Mouse (Mus musculus) ES-Bruce4 (cell line): ENCODE measurements at regions not wholly inside any gene's neighbourhood (a gene's known extent, or its start where the extent isn't known, plus 50 kb on each side); places are given as distances from the start of the nearest gene placed in this dataset.

ENCODE experiments used
- H3K27ac ChIP-seq: 2 replicates; pipeline ENCODE4 v1.5.1; 2012; ENCODE audit warnings: low read length, inconsistent platforms; ENCODE audit not compliant: insufficient read depth
- H3K27me3 ChIP-seq: 2 replicates; pipeline ENCODE4 v1.6.1; 2012; ENCODE audit warnings: mild to moderate bottlenecking, low read length, inconsistent platforms; ENCODE audit not compliant: control insufficient read depth, poor library complexity, insufficient read depth, severe bottlenecking
- H3K36me3 ChIP-seq: 2 replicates; pipeline ENCODE4 v1.6.1; 2012; ENCODE audit warnings: inconsistent platforms, mild to moderate bottlenecking, low read length, moderate library complexity; ENCODE audit not compliant: control insufficient read depth, poor library complexity, insufficient read depth, severe bottlenecking
- H3K4me1 ChIP-seq: one replicate; pipeline ENCODE4 v1.8.1; 2011; ENCODE audit warnings: low read length; ENCODE audit not compliant: control insufficient read depth, insufficient read depth
- H3K4me3 ChIP-seq: 2 replicates; pipeline ENCODE4 v1.5.1; 2011; ENCODE audit warnings: low read depth, mild to moderate bottlenecking, low read length
- H3K9ac ChIP-seq: 2 replicates; pipeline ENCODE4 v1.6.1; 2012; ENCODE audit warnings: low read depth, mild to moderate bottlenecking, inconsistent platforms; ENCODE audit not compliant: poor library complexity, severe bottlenecking
- H3K9me3 ChIP-seq: replicated peaks from 2 replicates; pipeline ENCODE4 v1.6.1; 2012; ENCODE audit warnings: mild to moderate bottlenecking, low read length, inconsistent platforms; ENCODE audit not compliant: control insufficient read depth, poor library complexity, insufficient read depth, severe bottlenecking
- CTCF ChIP-seq: IDR thresholded peaks from one replicate; pipeline ENCODE4 v1.8.1; 2011; ENCODE audit warnings: low read depth, low read length
- EP300 ChIP-seq: IDR thresholded peaks from 2 replicates; pipeline ENCODE4 v1.6.1; 2011; ENCODE audit warnings: low read depth, low read length; ENCODE audit not compliant: insufficient read depth
- POLR2A ChIP-seq: IDR thresholded peaks from one replicate; pipeline ENCODE4 v1.8.1; 2011; ENCODE audit warnings: low read length; ENCODE audit not compliant: insufficient read depth

GRCm38 (mm10) chr6:117256099-117256471 lies 87.8 kb downstream of the Cxcl12 start:
- no peaks in the 10 kb centered on the region for H3K36me3 ChIP-seq
- no peak overlapping the region for H3K4me3 ChIP-seq
- H3K4me1 ChIP-seq: no peaks in the 10 kb centered on the region
- H3K27ac ChIP-seq: no peak overlapping the region
- H3K9ac ChIP-seq: no peak overlapping the region
- TF ChIP-seq POLR2A: no peak
- TF ChIP-seq CTCF: no peak
- TF ChIP-seq EP300: no peak
- H3K27me3 ChIP-seq: no peaks in the 10 kb centered on the region
- H3K9me3 ChIP-seq: no peaks in the 10 kb centered on the region

- no peak overlapping the region for H3K27ac ChIP-seq
- H3K9me3 ChIP-seq: no peaks in the 10 kb centered on the region
- H3K36me3 ChIP-seq: no peaks in the 10 kb centered on the region
- no peak overlapping the region for H3K9ac ChIP-seq
- no peaks in the 10 kb centered on the region for H3K4me1 ChIP-seq
- H3K27me3 ChIP-seq: no peaks in the 10 kb centered on the region
- TF ChIP-seq EP300: no peak
- no peak for TF ChIP-seq CTCF
- no peak for TF ChIP-seq POLR2A
- no peak overlapping the region for H3K4me3 ChIP-seq
Measured at GRCm38 (mm10) chr6:117257591-117257990, 89.3 kb downstream of the Cxcl12 start.

- no peaks in the 10 kb centered on the region for H3K27me3 ChIP-seq
- no peak overlapping the region for H3K9ac ChIP-seq
- H3K4me1 ChIP-seq: no peaks in the 10 kb centered on the region
- no peaks in the 10 kb centered on the region for H3K9me3 ChIP-seq
- H3K27ac ChIP-seq: no peak overlapping the region
- H3K36me3 ChIP-seq: no peaks in the 10 kb centered on the region
- no peak overlapping the region for H3K4me3 ChIP-seq
- no peak for TF ChIP-seq POLR2A
- TF ChIP-seq EP300: no peak
- TF ChIP-seq CTCF: no peak
Measured at GRCm38 (mm10) chr6:117267906-117268305, 99.6 kb downstream of the Cxcl12 start.

GRCm38 (mm10) chr6:117268376-117268775 lies 100.0 kb downstream of the Cxcl12 start:
- TF ChIP-seq CTCF: no peak
- no peak for TF ChIP-seq POLR2A
- no peak for TF ChIP-seq EP300
- H3K9ac ChIP-seq: no peak overlapping the region
- H3K27me3 ChIP-seq: no peaks in the 10 kb centered on the region

GRCm38 (mm10) chr6:117270261-117270660 lies 101.9 kb downstream of the Cxcl12 start:
- H3K27ac ChIP-seq: no peak overlapping the region
- no peaks in the 10 kb centered on the region for H3K27me3 ChIP-seq
- H3K4me1 ChIP-seq: no peaks in the 10 kb centered on the region
- H3K9me3 ChIP-seq: no peaks in the 10 kb centered on the region
- no peak overlapping the region for H3K4me3 ChIP-seq
- H3K9ac ChIP-seq: no peak overlapping the region
- no peaks in the 10 kb centered on the region for H3K36me3 ChIP-seq
- TF ChIP-seq CTCF: no peak
- TF ChIP-seq POLR2A: no peak
- TF ChIP-seq EP300: no peak

More at GRCm38 (mm10) chr6:117268376-117268775, 100.0 kb downstream of the Cxcl12 start:
- Histone ChIP-seq H3K4me3 (no peak overlapping the region), H3K27ac (no peak overlapping the region), H3K9me3 (no peaks in the 10 kb centered on the region), H3K4me1 (no peaks in the 10 kb centered on the region), H3K36me3 (no peaks in the 10 kb centered on the region)

- H3K4me1 ChIP-seq: no peaks in the 10 kb centered on the region
- no peak overlapping the region for H3K4me3 ChIP-seq
- H3K27me3 ChIP-seq: no peaks in the 10 kb centered on the region
- H3K36me3 ChIP-seq: no peaks in the 10 kb centered on the region
- no peak overlapping the region for H3K27ac ChIP-seq
- no peaks in the 10 kb centered on the region for H3K9me3 ChIP-seq
- no peak overlapping the region for H3K9ac ChIP-seq
- TF ChIP-seq POLR2A: no peak
- TF ChIP-seq CTCF: no peak
- no peak for TF ChIP-seq EP300
Measured at GRCm38 (mm10) chr6:117271562-117272226, 103.4 kb downstream of the Cxcl12 start.
